Mouse (Mus musculus) brain, embryonic 14.5 days (tissue): ENCODE measurements at regions not wholly inside any gene's neighbourhood (a gene's known extent, or its start where the extent isn't known, plus 50 kb on each side); places are given as distances from the start of the nearest gene placed in this dataset.

ENCODE experiments used
- CTCF ChIP-seq: fragments of 200-500 bp; IDR thresholded peaks from 2 replicates; pipeline ENCODE4 v1.5.1; 2012; ENCODE audit warnings: inconsistent platforms, mild to moderate bottlenecking, moderate library complexity, borderline replicate concordance; ENCODE audit not compliant: insufficient read depth, insufficient read length; ENCODE audit errors: extremely low read depth
- POLR2A ChIP-seq: fragments of 200-500 bp; IDR thresholded peaks from 2 replicates; pipeline ENCODE4 v1.6.1; 2012; ENCODE audit warnings: mild to moderate bottlenecking, inconsistent platforms, borderline replicate concordance; ENCODE audit not compliant: poor library complexity, insufficient read depth, insufficient read length, severe bottlenecking; ENCODE audit errors: extremely low read depth

GRCm38 (mm10) chr6:137923364-137923763, 156.4 kb downstream of the Slc15a5 start:
- TF ChIP-seq CTCF (no peak), POLR2A (no peak)
